Mouse (Mus musculus) midbrain, embryonic 12.5 days (tissue): Measurements from ENCODE around the gene Pcdh7. TPM values are rescaled to one million over a fixed set of nuclear protein-coding genes. Genes with fewer than 3 reads are reported as not detected.
"Not testable (repeated sequence)": the region's sequence is repeated elsewhere in the genome, so short reads cannot be mapped to it uniquely, and the experiment has no call there.

ENCODE experiments used
- ATAC-seq: fragments of 200-750 bp; cut with Nextera tagmentation; 2 replicates; pipeline ENCODE4 v1.8.0; 2017; ENCODE audit warnings: low read depth, moderate TSS enrichment, moderate library complexity; ENCODE audit not compliant: low FRiP score
- H3K27ac ChIP-seq: fragments of 300-500 bp; sonication (generic); replicated peaks from 2 replicates; pipeline ENCODE4 v1.5.1; 2016; ENCODE audit warnings: mild to moderate bottlenecking
- H3K27me3 ChIP-seq: fragments of 300-500 bp; sonication (generic); 2 replicates; pipeline ENCODE4 v1.6.1; 2016; ENCODE audit warnings: mild to moderate bottlenecking
- H3K36me3 ChIP-seq: fragments of 300-500 bp; sonication (generic); 2 replicates; pipeline ENCODE4 v1.6.1; 2016
- H3K4me1 ChIP-seq: fragments of 300-500 bp; sonication (generic); 2 replicates; pipeline ENCODE4 v1.6.1; 2016
- H3K4me2 ChIP-seq: fragments of 300-500 bp; sonication (generic); replicated peaks from 2 replicates; pipeline ENCODE4 v1.6.1; 2016; ENCODE audit warnings: mild to moderate bottlenecking, moderate library complexity
- H3K4me3 ChIP-seq: fragments of 300-500 bp; sonication (generic); 2 replicates; pipeline ENCODE4 v1.5.1; 2016; ENCODE audit warnings: mild to moderate bottlenecking
- H3K9ac ChIP-seq: fragments of 300-500 bp; sonication (generic); replicated peaks from 2 replicates; pipeline ENCODE4 v1.6.1; 2016; ENCODE audit warnings: mild to moderate bottlenecking, moderate library complexity
- H3K9me3 ChIP-seq: fragments of 300-500 bp; sonication (generic); 2 replicates; pipeline ENCODE4 v1.6.1; 2016; ENCODE audit warnings: mild to moderate bottlenecking
- WGBS: fragments of 180-500 bp; shearing (Covaris S2); methylation state at CpG from one replicate; pipeline ENCODE4 v1.1.7; 2016; 5-methylcytosine and 5-hydroxymethylcytosine counted together
- polyA plus RNA-seq: library from polyadenylated mRNA; unstranded; fragments of >200 nt; fragmentation: Nextera tagmentation; extraction: Ambion mirVana; gene quantifications from 2 replicates; pipeline ENCODE4 v1.2.1, GENCODE M21; 2016

The Pcdh7 gene
- polyA plus RNA-seq, 1 experiment from 2014 or later, result 11.6 TPM

- H3K4me3 ChIP-seq, result no peak overlapping the region
- H3K9me3 ChIP-seq, result no peaks in the 10 kb centered on the region
- H3K4me1 ChIP-seq, result no peaks in the 10 kb centered on the region
- no peak overlapping the region for H3K4me2 ChIP-seq
- no peaks in the 10 kb centered on the region for H3K27me3 ChIP-seq
- ATAC-seq, result no peak
- 74% methylated on average over 4 of the region's 4 CpGs for WGBS
- no peaks in the 10 kb centered on the region for H3K36me3 ChIP-seq
- no peak overlapping the region for H3K27ac ChIP-seq
- H3K9ac ChIP-seq, result no peak overlapping the region
These were observed 391.0 kb downstream of the Pcdh7 start for GRCm38 (mm10) chr5:58108665-58109364.

GRCm38 (mm10) chr5:58116096-58116495, 398.3 kb downstream of the Pcdh7 start:
- Histone ChIP-seq H3K9me3 (no peaks in the 10 kb centered on the region), H3K4me3 (no peak overlapping the region), H3K27me3 (no peaks in the 10 kb centered on the region), H3K4me2 (no peak overlapping the region), H3K9ac (no peak overlapping the region), H3K4me1 (no peaks in the 10 kb centered on the region), H3K36me3 (no peaks in the 10 kb centered on the region), H3K27ac (no peak overlapping the region)
- 36% methylated on average over 3 of the region's 3 CpGs for WGBS
- no peak for ATAC-seq

GRCm38 (mm10) chr5:58117896-58118295, 400.1 kb downstream of the Pcdh7 start:
- WGBS, result 78% methylated on average over 3 of the region's 3 CpGs

GRCm38 (mm10) chr5:58118930-58119611, 401.3 kb downstream of the Pcdh7 start:
- no peak overlapping the region for H3K4me2 ChIP-seq
- 7% methylated on average over 3 of the region's 3 CpGs for WGBS
- no peak for ATAC-seq
- H3K36me3 ChIP-seq, result no peaks in the 10 kb centered on the region
- H3K4me1 ChIP-seq, result no peaks in the 10 kb centered on the region
- H3K27ac ChIP-seq, result no peak overlapping the region
- H3K27me3 ChIP-seq, result no peaks in the 10 kb centered on the region
- H3K9me3 ChIP-seq, result no peaks in the 10 kb centered on the region
- H3K9ac ChIP-seq, result no peak overlapping the region
- H3K4me3 ChIP-seq, result no peak overlapping the region

More at GRCm38 (mm10) chr5:58117896-58118295, 400.1 kb downstream of the Pcdh7 start:
- H3K4me3 ChIP-seq, result no peak overlapping the region
- no peak for ATAC-seq
- H3K27ac ChIP-seq, result no peak overlapping the region
- H3K36me3 ChIP-seq, result no peaks in the 10 kb centered on the region
- no peaks in the 10 kb centered on the region for H3K27me3 ChIP-seq
- no peak overlapping the region for H3K4me2 ChIP-seq
- H3K4me1 ChIP-seq, result no peaks in the 10 kb centered on the region
- no peaks in the 10 kb centered on the region for H3K9me3 ChIP-seq
- no peak overlapping the region for H3K9ac ChIP-seq

- ATAC-seq, result no peak
These were observed 426.1 kb downstream of the Pcdh7 start for GRCm38 (mm10) chr5:58143897-58144296.

GRCm38 (mm10) chr5:58153966-58154365, 436.2 kb downstream of the Pcdh7 start:
- Histone ChIP-seq H3K27ac (no peak overlapping the region), H3K36me3 (no peaks in the 10 kb centered on the region), H3K9me3 (no peaks in the 10 kb centered on the region), H3K9ac (no peak overlapping the region), H3K27me3 (no peaks in the 10 kb centered on the region), H3K4me2 (no peak overlapping the region), H3K4me3 (no peak overlapping the region), H3K4me1 (no peaks in the 10 kb centered on the region)
- WGBS, result 69% methylated on average over 5 of the region's 5 CpGs
- ATAC-seq, result no peak

More at GRCm38 (mm10) chr5:58143897-58144296, 426.1 kb downstream of the Pcdh7 start:
- Histone ChIP-seq H3K27ac (no peak overlapping the region), H3K9me3 (no peaks in the 10 kb centered on the region), H3K36me3 (no peaks in the 10 kb centered on the region), H3K4me1 (no peaks in the 10 kb centered on the region), H3K4me2 (no peak overlapping the region), H3K4me3 (no peak overlapping the region), H3K9ac (no peak overlapping the region), H3K27me3 (no peaks in the 10 kb centered on the region)
- WGBS, result 81% methylated on average over 2 of the region's 2 CpGs

- Histone ChIP-seq H3K4me2 (no peak overlapping the region), H3K36me3 (no peaks in the 10 kb centered on the region), H3K9me3 (no peaks in the 10 kb centered on the region), H3K9ac (no peak overlapping the region), H3K4me3 (no peak overlapping the region), H3K27me3 (no peaks in the 10 kb centered on the region), H3K4me1 (no peaks in the 10 kb centered on the region), H3K27ac (no peak overlapping the region)
- ATAC-seq, result no peak
These were observed 454.5 kb downstream of the Pcdh7 start for GRCm38 (mm10) chr5:58172218-58172617.

- H3K9me3 ChIP-seq, H3K36me3 ChIP-seq, H3K9ac ChIP-seq, H3K27ac ChIP-seq, H3K4me3 ChIP-seq, H3K4me1 ChIP-seq, H3K4me2 ChIP-seq, H3K27me3 ChIP-seq: not testable (repeated sequence)
- ATAC-seq, result 0 out of 2 replicates have a peak, but pooled peaks have one; percentile 34
These were observed 456.6 kb downstream of the Pcdh7 start for GRCm38 (mm10) chr5:58174335-58174734.

GRCm38 (mm10) chr5:58175532-58175931, 457.8 kb downstream of the Pcdh7 start:
- ATAC-seq, result no peak
- H3K4me1 ChIP-seq, result no peaks in the 10 kb centered on the region
- no peak overlapping the region for H3K4me3 ChIP-seq
- no peaks in the 10 kb centered on the region for H3K36me3 ChIP-seq
- 94% methylated on average over 3 of the region's 3 CpGs for WGBS
- no peak overlapping the region for H3K4me2 ChIP-seq
- H3K9ac ChIP-seq, result no peak overlapping the region
- H3K9me3 ChIP-seq, result no peaks in the 10 kb centered on the region
- no peak overlapping the region for H3K27ac ChIP-seq
- H3K27me3 ChIP-seq, result no peaks in the 10 kb centered on the region
